Mouse (Mus musculus) CH12.LX (cell line): ENCODE results near the gene Epyc. TPM values are rescaled to one million over a fixed set of nuclear protein-coding genes. Genes with fewer than 3 reads are reported as not detected.

Experiments
- DNase-seq: peaks from one replicate; pipeline ENCODE4 v3.0.0-alpha.2; 2013; ENCODE audit errors: extremely low read depth
- H3K27ac ChIP-seq: 2 replicates; pipeline ENCODE4 v1.5.1; 2012; ENCODE audit warnings: low read depth, mild to moderate bottlenecking, control low read depth, moderate library complexity; ENCODE audit not compliant: insufficient read depth
- H3K27me3 ChIP-seq: replicated peaks from 2 replicates; pipeline ENCODE3; 2012; ENCODE audit warnings: inconsistent platforms
- H3K36me3 ChIP-seq, 2 experiments: replicated peaks in 1 of 2; 2 replicates each; pipeline versions ENCODE3 to v1.6.1; 2012; ENCODE audit warnings: inconsistent platforms in 1 of 2, low read length in 1 of 2, mild to moderate bottlenecking in 1 of 2, mixed read lengths in 1 of 2, moderate library complexity in 1 of 2; ENCODE audit not compliant: control insufficient read depth in 1 of 2, insufficient read depth in 1 of 2
- H3K4me1 ChIP-seq, 2 experiments: 2 replicates each; pipeline ENCODE4 v1.6.1; 2012; ENCODE audit warnings: inconsistent platforms in 1 of 2, moderate library complexity in 1 of 2; ENCODE audit not compliant: insufficient read depth in 2 of 2, control insufficient read depth in 1 of 2
- H3K4me2 ChIP-seq: 2 replicates; pipeline ENCODE4 v1.6.1; 2012; ENCODE audit warnings: low read depth, mild to moderate bottlenecking, control low read depth; ENCODE audit not compliant: poor library complexity, insufficient read depth, severe bottlenecking
- H3K4me3 ChIP-seq, 3 experiments: fragments of 150-350 bp in 1 of 3; sonication (generic) in 1 of 3; replicated peaks in 1 of 3; 2 replicates each; pipeline versions ENCODE3 to v1.5.1; 2011 to 2012; ENCODE audit warnings: low read depth in 2 of 3, low read length in 2 of 3, mild to moderate bottlenecking in 2 of 3, moderate library complexity in 2 of 3, control low read depth in 1 of 3, improper control_type of control experiment in 1 of 3, inconsistent platforms in 1 of 3, mixed read lengths in 1 of 3; ENCODE audit not compliant: poor library complexity in 1 of 3
- H3K79me2 ChIP-seq: replicated peaks from 2 replicates; pipeline ENCODE4 v1.6.1; 2012; ENCODE audit warnings: mild to moderate bottlenecking, moderate library complexity; ENCODE audit not compliant: control insufficient read depth, poor library complexity, insufficient read depth, severe bottlenecking; ENCODE audit errors: extremely low read depth
- H3K9ac ChIP-seq: 2 replicates; pipeline ENCODE4 v1.6.1; 2012; ENCODE audit warnings: low read depth, mild to moderate bottlenecking, control low read depth, moderate library complexity; ENCODE audit not compliant: insufficient read depth
- H3K9me3 ChIP-seq: replicated peaks from 2 replicates; pipeline ENCODE3; 2012; ENCODE audit warnings: low read length, inconsistent platforms, mixed read lengths
- CHD1 ChIP-seq: IDR thresholded peaks from 2 replicates; pipeline ENCODE4 v1.6.1; 2012; ENCODE audit warnings: low read depth, low read length, improper control_type of control experiment, inconsistent platforms
- CHD2 ChIP-seq: IDR thresholded peaks from 2 replicates; pipeline ENCODE4 v1.6.1; 2011; ENCODE audit warnings: low read length, improper control_type of control experiment
- E2F4 ChIP-seq: IDR thresholded peaks from 2 replicates; pipeline ENCODE4 v1.6.1; 2011; ENCODE audit warnings: low read depth, low read length, improper control_type of control experiment; ENCODE audit not compliant: insufficient replicate concordance
- EP300 ChIP-seq: IDR thresholded peaks from 2 replicates; pipeline ENCODE4 v1.6.1; 2011; ENCODE audit warnings: low read length, improper control_type of control experiment
- ETS1 ChIP-seq: conservative IDR thresholded peaks from 2 replicates; pipeline ENCODE4 v1.6.1; 2012; ENCODE audit warnings: low read depth, mild to moderate bottlenecking, inconsistent platforms, low read length, improper control_type of control experiment, moderate library complexity
- GABPA ChIP-seq: IDR thresholded peaks from 2 replicates; pipeline ENCODE4 v1.6.1; 2012; ENCODE audit warnings: low read depth, low read length, improper control_type of control experiment, inconsistent platforms; ENCODE audit not compliant: insufficient replicate concordance
- JUN ChIP-seq: IDR thresholded peaks from 2 replicates; pipeline ENCODE4 v1.6.1; 2011; ENCODE audit warnings: low read depth, mild to moderate bottlenecking, low read length, improper control_type of control experiment, moderate library complexity; ENCODE audit not compliant: insufficient read depth
- JUND ChIP-seq: conservative IDR thresholded peaks from 2 replicates; pipeline ENCODE4 v1.6.1; 2011; ENCODE audit warnings: low read depth, low read length, improper control_type of control experiment
- KAT2A ChIP-seq: IDR thresholded peaks from 2 replicates; pipeline ENCODE4 v1.6.1; 2012; ENCODE audit warnings: low read length, improper control_type of control experiment, inconsistent platforms; ENCODE audit not compliant: insufficient replicate concordance
- MAX ChIP-seq: IDR thresholded peaks from 2 replicates; pipeline ENCODE4 v1.6.1; 2011; ENCODE audit warnings: low read length, improper control_type of control experiment
- MAZ ChIP-seq: IDR thresholded peaks from 2 replicates; pipeline ENCODE4 v1.6.1; 2012; ENCODE audit warnings: low read depth, mild to moderate bottlenecking, inconsistent platforms, low read length, improper control_type of control experiment, moderate library complexity
- MEF2A ChIP-seq: IDR thresholded peaks from 2 replicates; pipeline ENCODE4 v1.6.1; 2014; ENCODE audit warnings: low read depth, mild to moderate bottlenecking, inconsistent platforms, low read length, improper control_type of control experiment, borderline replicate concordance
- MXI1 ChIP-seq: IDR thresholded peaks from 2 replicates; pipeline ENCODE4 v1.6.1; 2011; ENCODE audit warnings: mild to moderate bottlenecking, low read depth, low read length, improper control_type of control experiment
- MYC ChIP-seq: IDR thresholded peaks from 2 replicates; pipeline ENCODE4 v1.6.1; 2011; ENCODE audit warnings: low read depth, mild to moderate bottlenecking, improper control_type of control experiment, low read length
- NELFE ChIP-seq: IDR thresholded peaks from 2 replicates; pipeline ENCODE4 v1.6.1; 2011; ENCODE audit warnings: low read depth, low read length, improper control_type of control experiment
- NRF1 ChIP-seq: IDR thresholded peaks from 2 replicates; pipeline ENCODE4 v1.6.1; 2014; ENCODE audit warnings: low read depth, mild to moderate bottlenecking, inconsistent platforms, low read length, improper control_type of control experiment, moderate library complexity
- PAX5 ChIP-seq: IDR thresholded peaks from 2 replicates; pipeline ENCODE4 v1.6.1; 2012; ENCODE audit warnings: low read length, inconsistent platforms, mixed read lengths
- POLR2AphosphoS2 ChIP-seq: IDR thresholded peaks from 2 replicates; pipeline ENCODE4 v1.6.1; 2011; ENCODE audit warnings: low read depth, low read length, improper control_type of control experiment
- RAD21 ChIP-seq: IDR thresholded peaks from 2 replicates; pipeline ENCODE4 v1.6.1; 2011; ENCODE audit warnings: low read depth, mild to moderate bottlenecking, low read length, improper control_type of control experiment, moderate library complexity
- SIN3A ChIP-seq: IDR thresholded peaks from 2 replicates; pipeline ENCODE4 v1.6.1; 2012; ENCODE audit warnings: low read length, improper control_type of control experiment, inconsistent platforms
- TBP ChIP-seq: conservative IDR thresholded peaks from 2 replicates; pipeline ENCODE4 v1.6.1; 2011; ENCODE audit warnings: low read depth, low read length, improper control_type of control experiment
- TCF12 ChIP-seq: IDR thresholded peaks from 2 replicates; pipeline ENCODE4 v1.6.1; 2014; ENCODE audit warnings: low read depth, mild to moderate bottlenecking, inconsistent platforms, low read length, improper control_type of control experiment
- UBTF ChIP-seq: IDR thresholded peaks from 2 replicates; pipeline ENCODE4 v1.6.1; 2012; ENCODE audit warnings: low read depth, mild to moderate bottlenecking, inconsistent platforms, low read length, improper control_type of control experiment, moderate library complexity
- ZKSCAN1 ChIP-seq: IDR thresholded peaks from 2 replicates; pipeline ENCODE4 v1.6.1; 2012; ENCODE audit warnings: low read depth, inconsistent platforms, low read length, improper control_type of control experiment, borderline replicate concordance
- ZMIZ1 ChIP-seq: IDR thresholded peaks from 2 replicates; pipeline ENCODE4 v1.6.1; 2012; ENCODE audit warnings: low read depth, mild to moderate bottlenecking, inconsistent platforms, low read length, improper control_type of control experiment
- ZNF384 ChIP-seq: IDR thresholded peaks from 2 replicates; pipeline ENCODE4 v1.6.1; 2012; ENCODE audit warnings: low read depth, low read length, improper control_type of control experiment, inconsistent platforms
- dilution Hi-C: fragments of 300-500 bp; cut with MboI; formaldehyde crosslinking; loops from 2 replicates; pipeline ENCODE4 v1.14.3; 2020; ENCODE audit warnings: low sequenced_read_pairs; ENCODE audit not compliant: extremely low pct_unique_long_range_greater_than_20kb, extremely low pct_ligation_motif_present
- in situ Hi-C: fragments of 300-500 bp; cut with MboI; formaldehyde crosslinking; loops from 3 replicates; pipeline ENCODE4 v1.14.3; 2019; ENCODE audit warnings: low sequenced_read_pairs, low pct_ligation_motif_present, low pct_unique_long_range_greater_than_20kb, mixed read lengths
- polyA plus RNA-seq: library from polyadenylated mRNA; unstranded; fragments of >175 nt; gene quantifications from 2 replicates; pipeline ENCODE4 v1.2.1, GENCODE M21; 2012; ENCODE audit warnings: low read depth; ENCODE audit not compliant: insufficient read length
- total RNA-seq, 2 experiments: library from RNA; depleted of rRNA; stranded (reverse); fragments of 300-350 nt in 1 of 2; fragments of >200 nt in 1 of 2; gene quantifications; 2 replicates each; pipeline ENCODE4 v1.2.3; 2012 to 2014

Gene Epyc
- total and polyA plus RNA-seq, 3 experiments = not detected

GRCm38 (mm10) chr10:97625116-97625515, 18.8 kb upstream of the Epyc start:
- no peak for TF ChIP-seq E2F4
- TF ChIP-seq EP300 = peak; percentile 42; the same call in 1 of the 2 replicates
- TF ChIP-seq, all 38 proteins: peak for 1
- Histone ChIP-seq H3K79me2 (no peaks in the 10 kb centered on the region), H3K4me2 (no peak overlapping the region), H3K4me3 (no peak overlapping the region), H3K4me1 (peaks cover 0 to 12% of the 10 kb centered on the region in 2 experiments; a peak in 1 of 4 replicates), H3K9ac (no peak overlapping the region), H3K36me3 (no peaks in the 10 kb centered on the region), H3K27me3 (no peaks in the 10 kb centered on the region), H3K9me3 (no peaks in the 10 kb centered on the region), H3K27ac (no peak overlapping the region)
- in situ Hi-C loops = no loop called here
- dilution Hi-C loops = no loop called here
- DNase-seq = peak; percentile 37

DNA sequence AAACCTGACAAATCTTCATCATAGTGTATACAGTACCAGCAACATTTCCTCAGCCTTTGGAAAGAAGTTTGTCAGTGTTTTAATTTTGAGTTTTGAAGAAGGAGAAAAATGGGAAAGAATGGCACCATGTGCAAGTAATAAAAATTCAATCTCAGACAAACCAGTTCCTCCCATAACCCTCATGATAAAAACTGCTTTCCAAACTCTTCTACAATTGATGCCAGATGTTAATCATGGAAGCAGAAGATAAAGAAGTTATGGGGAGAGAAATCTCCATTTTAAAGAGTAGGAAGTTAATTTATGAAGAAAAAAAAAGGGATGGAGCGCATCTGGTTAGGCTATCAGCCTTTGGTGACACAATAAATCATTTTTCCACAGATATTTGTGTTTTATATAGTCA, 17.3 kb upstream of the Epyc start:
- Histone ChIP-seq H3K4me1 (peaks cover 0 to 13% of the 10 kb centered on the region in 2 experiments; a peak in 1 of 4 replicates), H3K4me3 (no peak overlapping the region), H3K27me3 (no peaks in the 10 kb centered on the region), H3K4me2 (no peak overlapping the region), H3K36me3 (no peaks in the 10 kb centered on the region), H3K9me3 (no peaks in the 10 kb centered on the region), H3K9ac (no peak overlapping the region), H3K79me2 (no peaks in the 10 kb centered on the region), H3K27ac (no peak overlapping the region)
- dilution Hi-C loops = no loop called here
- no peak for DNase-seq
- no peak for TF ChIP-seq MAZ
- TF ChIP-seq JUND = no peak
- TF ChIP-seq MXI1 = no peak
- TF ChIP-seq EP300 = no peak
- no peak for TF ChIP-seq GABPA
- no peak for TF ChIP-seq NELFE
- TF ChIP-seq MYC = no peak
- TF ChIP-seq SIN3A = no peak
- TF ChIP-seq PAX5 = no peak
- no peak for TF ChIP-seq ZKSCAN1
- in situ Hi-C loops = no loop called here

GRCm38 (mm10) chr10:97631061-97631460, 12.8 kb upstream of the Epyc start:
- Histone ChIP-seq H3K4me3 (no peak overlapping the region), H3K4me1 (peaks cover 0 to 12% of the 10 kb centered on the region in 2 experiments; a peak in 2 of 4 replicates), H3K36me3 (no peaks in the 10 kb centered on the region), H3K4me2 (peak overlapping the region; percentile 21; the same call in 1 of the 2 replicates), H3K79me2 (no peaks in the 10 kb centered on the region), H3K9me3 (no peaks in the 10 kb centered on the region), H3K27me3 (no peaks in the 10 kb centered on the region), H3K27ac (no peak overlapping the region), H3K9ac (no peak overlapping the region)
- dilution Hi-C loops (no loop called here), in situ Hi-C loops (no loop called here)
- peak; percentile 77 for DNase-seq
- TF ChIP-seq CHD1 (0 out of 2 replicates have a peak, but pooled peaks have one; percentile 54), NRF1 (no peak), UBTF (no peak), ZMIZ1 (no peak), CHD2 (peak; percentile 50; the same call in 1 of the 2 replicates), MEF2A (peak; percentile 92), ETS1 (peak; percentile 65), JUN (0 out of 2 replicates have a peak, but pooled peaks have one; percentile 57), TCF12 (peak; percentile 47; the same call in 1 of the 2 replicates), TBP (0 out of 2 replicates have a peak, but pooled peaks have one; percentile 14), POLR2AphosphoS2 (no peak), KAT2A (no peak), ZNF384 (no peak), EP300 (peak; percentile 96), RAD21 (peak; percentile 27), MAX (peak; percentile 63)
